Mouse (Mus musculus) cerebellum, adult (tissue): ENCODE data around the gene Pgam5.

ENCODE experiments used
- ATAC-seq: cut with Nextera tagmentation; 2 replicates; pipeline ENCODE4 v1.9.2; 2017; ENCODE audit warnings: mild to moderate bottlenecking, moderate library complexity, mixed read lengths; ENCODE audit not compliant: insufficient number of reproducible peaks, low FRiP score, low TSS enrichment

Pgam5 gene

GRCm38 (mm10) chr5:110269141-110270101, at the start of gene Pgam5:
Pgam5 (minus strand) TSS chr5:110269913.
- peak; percentile 79 for ATAC-seq

GRCm38 (mm10) chr5:110313127-110313526, 43.4 kb upstream of the Pgam5 start:
- ATAC-seq = no peak

- ATAC-seq = no peak
Observed at GRCm38 (mm10) chr5:110308861-110309260, 39.1 kb upstream of the Pgam5 start.

- no peak for ATAC-seq
Observed at GRCm38 (mm10) chr5:110300591-110300990, 30.9 kb upstream of the Pgam5 start.

GRCm38 (mm10) chr5:110296637-110297036, 26.9 kb upstream of the Pgam5 start:
- ATAC-seq = no peak

GRCm38 (mm10) chr5:110291649-110292048, 21.9 kb upstream of the Pgam5 start:
- no peak for ATAC-seq

GRCm38 (mm10) chr5:110287084-110287475, 17.4 kb upstream of the Pgam5 start:
- no peak for ATAC-seq

- ATAC-seq = no peak
Observed at GRCm38 (mm10) chr5:110286446-110287083, 16.9 kb upstream of the Pgam5 start.

GRCm38 (mm10) chr5:110285770-110286445, 16.2 kb upstream of the Pgam5 start, which contains the start of the genes Pxmp2 and Pole:
Pxmp2 (minus strand) TSS chr5:110286186.
Pole (plus strand) TSS chr5:110286306.
- ATAC-seq = peak; percentile 97

- no peak for ATAC-seq
Observed at GRCm38 (mm10) chr5:110285156-110285555, 15.4 kb upstream of the Pgam5 start.

- ATAC-seq = no peak
Observed at GRCm38 (mm10) chr5:110284536-110284935, 14.8 kb upstream of the Pgam5 start.

GRCm38 (mm10) chr5:110281984-110282383, 12.3 kb upstream of the Pgam5 start:
- no peak for ATAC-seq

GRCm38 (mm10) chr5:110276910-110277309, 7.2 kb upstream of the Pgam5 start:
- ATAC-seq = no peak

GRCm38 (mm10) chr5:110276391-110276790, 6.7 kb upstream of the Pgam5 start:
- ATAC-seq = no peak

- ATAC-seq = no peak
Observed at GRCm38 (mm10) chr5:110274846-110275245, 5.1 kb upstream of the Pgam5 start.

- no peak for ATAC-seq
Observed at GRCm38 (mm10) chr5:110274147-110274546, 4.4 kb upstream of the Pgam5 start.

GRCm38 (mm10) chr5:110270242-110270641, 529 bp upstream of the Pgam5 start:
- no peak for ATAC-seq

- ATAC-seq = no peak
Observed at GRCm38 (mm10) chr5:110266941-110267340, 2.8 kb downstream of the Pgam5 start.

- no peak for ATAC-seq
Observed at GRCm38 (mm10) chr5:110244091-110244490, 25.6 kb downstream of the Pgam5 start.

GRCm38 (mm10) chr5:110232346-110232745, 37.4 kb downstream of the Pgam5 start:
- no peak for ATAC-seq

- no peak for ATAC-seq
Observed at GRCm38 (mm10) chr5:110231638-110232037, 38.1 kb downstream of the Pgam5 start.
